Mouse (Mus musculus) G1E-ER4 (cell line): ENCODE data around the gene Cfap97. TPM values are rescaled to one million over a fixed set of nuclear protein-coding genes. Genes with fewer than 3 reads are reported as not detected.

Experiments used
- GATA1 ChIP-seq: IDR thresholded peaks from one replicate; pipeline ENCODE4 v1.8.0; 2012; ENCODE audit warnings: low read length, inconsistent platforms
- polyA plus RNA-seq: library from polyadenylated mRNA; stranded (reverse); fragments of >175 nt; gene quantifications from 2 replicates; pipeline ENCODE4 v1.2.3, GENCODE M21; 2012

The Cfap97 gene
- polyA plus RNA-seq, 1 experiment, result 1.5 TPM

DNA sequence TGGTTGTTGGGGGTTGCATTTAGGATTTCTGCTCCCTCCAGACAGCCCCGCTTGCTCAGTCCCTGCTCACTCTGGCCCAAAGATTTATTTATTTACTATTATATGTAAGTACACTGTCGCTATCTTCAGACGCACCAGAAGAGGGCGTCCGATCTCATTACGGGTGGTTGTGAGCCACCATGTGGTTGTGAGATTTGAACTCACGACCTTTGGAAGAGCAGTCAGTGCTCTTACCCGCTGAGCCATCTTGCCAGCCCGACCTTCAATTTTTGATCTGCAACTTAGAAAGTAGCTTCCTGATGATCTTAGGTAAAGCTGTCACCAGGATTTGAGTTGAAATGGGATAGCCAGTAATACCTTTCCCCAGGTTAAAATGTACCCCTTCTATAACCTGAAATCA, 1.8 kb upstream of the Cfap97 start:
- no peak for TF ChIP-seq GATA1

DNA sequence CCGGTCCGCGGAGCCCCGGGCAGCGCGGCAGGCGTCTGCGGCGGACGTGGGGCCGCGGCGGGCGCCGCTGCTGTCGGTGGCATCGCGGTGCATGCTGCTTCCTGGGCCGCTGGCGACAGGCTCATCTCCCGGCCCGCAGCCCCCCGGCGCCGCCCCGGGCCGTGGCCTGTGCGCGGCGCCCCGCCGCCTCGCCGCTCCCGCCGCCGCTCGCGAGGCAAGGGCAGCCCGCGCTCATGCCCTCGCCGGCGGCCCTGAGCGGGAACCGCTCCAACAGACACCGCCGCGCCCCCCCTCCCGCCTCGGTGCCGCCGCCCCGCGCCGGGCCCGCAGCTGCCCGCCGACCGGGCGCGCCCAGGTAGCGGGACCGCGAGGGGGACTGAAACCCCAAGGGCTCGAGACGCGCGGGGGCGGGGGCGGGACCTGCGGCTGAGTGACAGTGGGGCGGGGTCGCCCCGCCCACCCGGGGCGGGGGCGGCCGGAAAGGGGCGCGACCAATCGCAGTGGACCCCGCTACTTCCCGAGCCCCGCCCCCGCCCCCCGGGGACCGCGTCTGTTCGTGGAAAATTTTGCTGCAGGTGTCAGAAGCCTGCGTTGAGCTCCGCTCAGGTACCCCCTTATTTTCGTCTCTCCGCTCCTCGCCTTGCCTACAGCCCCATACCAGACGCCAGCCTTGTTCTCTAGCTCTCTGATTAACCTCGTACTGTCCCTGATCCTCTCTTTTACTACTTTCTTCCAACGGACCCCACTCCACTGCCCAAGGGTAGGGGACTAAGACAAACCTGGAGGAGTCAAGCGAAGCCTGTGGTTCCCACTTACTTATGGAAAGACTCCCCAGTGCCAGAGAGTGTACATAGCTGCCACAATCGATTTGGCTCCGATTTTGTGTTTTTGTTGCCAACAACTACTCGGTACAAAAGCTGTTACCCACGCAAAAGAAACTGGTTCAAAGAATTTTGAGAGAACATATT, 777 bp downstream of the Cfap97 start, which contains the start of gene Snx25:
TSS of gene Snx25 (minus strand) at position 96 of the 968 bp plus-strand sequence.
- no peak for TF ChIP-seq GATA1

DNA sequence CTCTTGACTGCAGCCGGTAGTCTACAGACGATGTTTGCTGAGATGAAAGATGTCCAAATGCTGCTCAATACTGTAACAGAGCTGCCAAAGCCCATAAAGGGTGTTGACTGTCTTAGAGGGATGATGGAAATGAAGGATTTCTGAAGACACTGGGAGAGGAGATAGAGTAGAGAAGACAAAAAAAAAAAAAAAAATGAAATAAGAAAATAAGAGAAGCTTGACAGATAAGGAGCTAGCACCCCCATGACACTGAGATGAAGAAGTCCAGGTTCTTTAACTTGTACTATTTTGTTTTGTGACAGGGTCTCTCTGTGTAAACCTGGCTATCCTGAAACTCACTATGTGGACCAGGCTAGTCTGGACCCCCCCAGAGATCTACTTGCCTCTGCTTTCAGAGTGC, 1.5 kb downstream of the Cfap97 start:
- TF ChIP-seq GATA1, result no peak

DNA sequence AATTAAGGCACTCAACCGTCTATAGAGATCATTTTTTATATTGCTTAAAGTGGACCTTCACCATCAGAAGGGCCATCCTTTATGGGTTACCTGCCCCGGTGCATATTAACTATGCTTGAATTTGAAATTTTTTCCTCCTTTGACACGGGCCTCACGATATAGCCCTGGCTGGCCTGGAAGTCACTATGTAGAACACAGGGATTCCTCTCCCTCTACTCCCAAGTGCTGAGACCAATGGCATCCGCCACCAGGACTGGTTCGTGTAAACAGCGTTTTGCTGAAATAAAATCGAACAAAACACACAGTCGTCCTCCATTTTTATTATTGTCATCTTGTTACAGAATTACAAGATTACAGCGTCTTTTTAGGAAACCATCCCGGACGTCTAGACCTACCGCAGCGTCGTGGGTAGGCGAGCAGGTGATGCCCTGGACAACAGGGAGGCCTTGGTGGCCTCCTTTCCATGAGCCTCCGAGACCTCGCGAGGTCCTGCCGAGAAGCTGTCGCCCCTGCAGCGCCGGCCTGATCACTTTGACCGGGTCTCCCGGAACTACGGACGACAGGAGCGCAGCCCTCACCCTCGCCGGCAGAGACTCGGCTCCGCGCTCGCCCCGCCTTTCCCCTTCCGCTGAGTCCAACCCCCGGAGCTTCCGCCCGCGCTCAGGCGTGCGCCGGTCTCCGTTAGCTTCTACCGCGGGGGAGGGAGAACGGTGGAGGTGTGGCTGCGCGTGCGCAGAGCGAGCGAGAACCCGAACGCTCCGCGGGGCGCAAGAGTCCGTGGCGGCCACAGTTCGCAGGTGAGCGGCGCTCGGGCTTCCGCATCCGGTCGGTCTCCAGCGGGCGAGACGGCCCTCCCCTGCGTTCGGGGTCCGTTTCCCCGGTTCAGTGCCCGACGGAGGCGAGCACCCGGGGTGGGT, 11.6 kb downstream of the Cfap97 start:
- no peak for TF ChIP-seq GATA1

DNA sequence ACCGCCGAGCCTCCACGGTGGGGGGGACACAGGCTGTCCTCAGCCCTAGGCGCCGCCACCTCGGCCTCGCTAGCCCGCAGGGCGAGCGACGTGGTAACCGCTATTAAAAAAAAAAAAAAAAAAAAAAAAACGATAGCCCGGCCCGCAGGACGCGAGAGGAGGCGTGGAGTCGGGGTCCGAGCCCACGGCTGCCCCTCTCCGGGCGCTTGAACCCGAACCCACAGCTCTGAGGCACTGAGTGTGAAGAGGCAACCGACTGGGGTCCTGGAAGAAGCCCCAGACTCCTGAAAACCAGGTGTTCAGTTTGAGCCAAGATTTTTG, 12.3 kb downstream of the Cfap97 start:
- TF ChIP-seq GATA1, result no peak

DNA sequence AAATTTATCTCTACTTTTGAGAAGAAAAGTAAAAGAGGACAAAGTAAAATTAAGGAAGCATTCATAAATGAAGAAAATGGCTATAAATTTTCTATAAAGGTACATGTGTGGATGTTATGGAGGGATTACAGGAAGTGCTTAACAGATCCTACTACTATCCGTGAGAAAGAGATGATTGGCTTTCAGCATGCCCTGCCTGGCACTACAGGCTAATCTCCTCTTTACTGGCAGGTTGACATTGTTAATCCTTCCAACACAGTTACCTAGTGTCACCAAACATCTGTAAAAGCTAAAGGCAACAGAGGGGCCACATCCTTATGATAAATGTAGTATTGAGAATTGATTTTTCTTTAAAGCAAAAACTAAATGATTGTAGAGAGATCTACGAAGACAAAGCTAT, 22.1 kb downstream of the Cfap97 start:
- no peak for TF ChIP-seq GATA1

DNA sequence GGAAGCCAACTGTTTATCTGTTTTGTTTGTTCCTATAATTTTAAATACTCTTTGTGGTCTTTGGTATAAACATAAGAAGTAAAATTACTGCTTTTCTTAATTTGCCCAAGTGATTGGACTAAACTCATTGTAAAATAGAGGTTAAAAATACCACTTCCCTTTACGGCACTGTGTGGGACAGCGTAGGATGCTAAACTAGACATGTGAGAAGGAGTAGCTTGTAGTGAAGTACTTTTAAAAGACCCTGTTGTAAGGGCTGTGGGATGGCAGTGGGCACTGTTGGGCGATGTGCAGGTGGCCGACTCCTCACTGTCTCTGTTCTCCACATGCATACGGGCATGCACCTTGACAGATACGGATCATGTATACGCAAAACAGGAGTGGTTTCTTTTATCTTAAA, 28.6 kb downstream of the Cfap97 start:
- TF ChIP-seq GATA1, result no peak

DNA sequence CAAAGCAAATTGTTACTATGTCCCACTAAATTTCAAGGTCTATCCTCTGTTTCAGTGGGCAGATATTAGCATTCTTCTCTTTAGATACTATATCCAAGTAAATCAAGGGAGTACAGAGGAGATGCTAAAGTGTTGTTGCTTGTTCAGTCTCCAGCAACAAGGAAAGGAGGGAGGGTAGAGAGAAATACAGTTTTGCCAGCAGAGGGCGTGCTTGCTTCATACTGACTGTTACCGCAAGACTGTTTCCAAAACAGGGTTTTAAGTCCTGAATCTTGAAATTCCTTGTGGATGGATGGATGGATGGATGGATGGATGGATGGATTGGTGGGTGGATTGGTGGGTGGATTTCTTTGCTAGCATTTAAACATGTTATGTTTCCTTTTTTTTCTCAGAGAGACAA, 33.8 kb downstream of the Cfap97 start:
- TF ChIP-seq GATA1, result no peak

DNA sequence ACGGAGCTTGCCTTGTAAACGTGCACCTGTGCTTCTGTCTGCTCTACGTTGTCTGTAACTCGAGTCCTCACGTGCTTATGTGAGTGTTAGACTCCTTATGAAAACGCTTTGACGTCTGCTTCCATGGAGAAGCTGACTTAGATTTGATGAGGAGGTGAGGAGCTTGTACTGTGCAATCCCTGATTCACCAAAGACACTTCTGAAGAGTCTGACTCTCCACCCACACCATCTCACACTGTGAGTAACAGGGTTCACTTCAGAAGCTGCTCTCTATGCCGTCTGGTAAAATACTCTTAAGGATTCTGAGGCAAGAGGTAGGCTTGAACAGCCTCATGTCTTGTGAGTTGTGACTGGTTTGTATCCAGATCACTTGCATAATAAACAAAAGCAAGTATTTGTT, 41.5 kb downstream of the Cfap97 start:
- no peak for TF ChIP-seq GATA1

DNA sequence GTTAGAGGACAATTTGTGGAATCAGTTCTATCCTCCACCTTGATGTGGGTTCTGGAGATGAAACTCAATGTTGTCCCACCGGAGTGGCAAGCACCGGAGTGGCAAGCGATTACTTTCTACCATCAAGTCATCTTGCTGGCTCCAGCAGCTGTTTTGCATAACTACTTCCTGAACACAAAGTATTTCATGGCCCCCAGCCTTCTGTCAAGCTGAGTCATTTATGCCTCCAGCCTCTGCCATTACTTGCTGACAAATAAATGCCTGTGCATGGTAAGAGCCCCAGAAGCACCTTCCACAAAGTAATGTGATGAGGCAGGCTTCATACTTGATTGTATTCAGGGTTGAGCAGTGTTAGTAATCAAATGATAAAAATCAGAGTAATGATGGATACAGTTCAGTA, 45.3 kb downstream of the Cfap97 start:
- TF ChIP-seq GATA1, result no peak

DNA sequence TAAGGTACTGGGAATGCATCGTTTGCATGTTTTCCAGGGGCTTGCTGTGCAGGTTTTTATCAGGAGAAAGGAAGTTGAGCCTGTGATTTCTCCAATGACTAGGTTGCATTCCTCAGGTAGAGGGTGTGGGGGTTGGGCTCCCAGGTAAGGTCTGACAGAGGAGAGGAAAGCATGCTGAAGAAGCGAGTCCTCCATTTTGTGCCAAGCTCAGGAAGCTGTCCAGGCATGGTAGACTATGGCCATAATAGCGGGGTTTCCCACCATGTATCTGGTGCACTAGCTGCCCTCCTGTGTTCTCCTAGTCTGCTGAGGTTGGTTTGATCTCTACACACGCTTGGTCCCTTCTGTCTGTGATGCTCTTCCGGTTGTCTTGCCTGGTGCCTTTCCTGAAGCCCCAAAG, 46.1 kb downstream of the Cfap97 start:
- TF ChIP-seq GATA1, result no peak

DNA sequence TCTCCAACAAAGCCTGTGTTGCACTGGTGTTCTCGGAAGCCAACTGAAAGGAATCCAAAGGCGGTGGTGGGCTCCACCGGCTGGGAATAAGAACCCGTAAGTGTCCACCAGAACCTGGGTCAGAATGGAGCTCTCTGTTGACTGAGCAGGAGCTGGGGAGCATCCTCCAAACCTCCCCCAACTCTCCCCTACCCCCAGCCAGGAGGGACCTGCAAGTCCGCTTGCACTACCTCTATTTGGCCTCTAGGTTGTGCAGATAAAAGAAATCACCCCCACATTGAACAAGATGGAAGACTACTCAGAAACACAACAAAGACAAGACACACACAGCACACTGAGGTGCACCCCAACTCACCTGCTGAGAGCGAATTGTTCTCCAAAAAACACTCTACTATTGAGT, 50.8 kb downstream of the Cfap97 start:
- TF ChIP-seq GATA1, result no peak

DNA sequence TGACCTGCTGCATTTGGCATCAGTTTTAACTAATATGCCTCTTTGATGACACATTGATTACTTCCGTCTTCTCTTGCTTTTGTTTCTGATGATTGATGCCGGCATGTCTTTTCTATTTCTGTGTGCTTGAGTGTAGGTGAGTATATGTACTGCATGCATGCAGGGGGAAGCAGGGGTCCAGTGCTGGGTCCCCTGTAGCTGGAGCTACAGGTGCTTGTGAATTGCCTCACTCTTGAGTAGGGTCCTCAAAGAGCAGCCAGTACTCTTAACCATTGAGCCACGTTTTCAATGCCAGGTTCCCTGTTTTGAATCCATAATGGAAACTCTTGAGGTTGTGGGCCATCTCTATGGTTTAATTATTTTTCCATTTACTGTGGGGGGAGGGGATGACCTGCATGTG, 52.7 kb downstream of the Cfap97 start:
- TF ChIP-seq GATA1, result no peak

DNA sequence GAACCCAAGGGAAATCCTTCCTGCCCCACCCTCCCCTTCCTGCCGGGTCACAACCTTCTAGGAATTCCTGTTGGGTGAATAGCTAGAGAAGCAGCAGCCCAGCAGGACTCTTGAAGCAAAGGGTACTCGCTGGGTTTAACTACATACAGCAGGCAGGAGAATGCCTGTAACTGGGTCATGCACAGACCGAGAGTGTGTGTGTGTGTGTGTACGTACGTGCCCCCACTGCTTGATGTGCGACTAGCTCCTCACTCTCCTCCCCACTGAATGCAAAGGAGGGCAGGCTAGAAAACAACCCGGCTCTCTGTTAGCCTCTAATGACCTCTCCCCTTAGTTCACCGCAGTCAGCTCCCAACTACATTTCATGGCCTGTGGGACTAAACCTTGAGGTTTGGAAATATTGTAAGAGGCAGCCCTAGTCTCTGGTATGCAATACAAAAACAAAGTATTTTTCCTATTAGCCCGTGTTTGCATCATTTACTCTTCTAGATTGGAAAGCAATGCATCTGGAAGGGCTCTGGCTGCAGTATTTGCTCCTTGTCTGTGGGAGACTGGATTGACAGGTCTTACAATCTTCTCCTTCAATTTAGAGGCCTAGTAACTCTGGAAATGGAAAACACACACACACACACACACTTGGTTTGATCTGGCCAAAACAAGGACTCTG, 53.5 kb downstream of the Cfap97 start:
- no peak for TF ChIP-seq GATA1

DNA sequence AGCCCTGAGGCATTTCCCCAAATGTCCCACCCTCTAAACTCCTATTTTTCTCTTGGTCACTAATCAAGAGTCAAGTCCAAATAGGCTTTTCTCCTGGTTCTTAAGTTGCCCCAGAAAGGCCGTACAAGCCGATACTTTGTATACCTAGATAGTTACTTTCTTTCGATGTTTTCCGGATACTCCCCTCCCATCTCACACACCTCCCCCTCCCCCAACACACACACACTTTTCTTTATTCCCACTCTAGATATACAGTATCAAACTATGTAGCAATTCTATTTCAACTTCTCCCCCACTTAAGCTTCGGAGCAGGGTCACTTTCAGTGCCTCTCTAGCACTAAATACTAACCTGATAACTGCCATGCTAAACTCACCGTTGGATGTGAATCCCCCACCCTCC, 54.5 kb downstream of the Cfap97 start:
- no peak for TF ChIP-seq GATA1

DNA sequence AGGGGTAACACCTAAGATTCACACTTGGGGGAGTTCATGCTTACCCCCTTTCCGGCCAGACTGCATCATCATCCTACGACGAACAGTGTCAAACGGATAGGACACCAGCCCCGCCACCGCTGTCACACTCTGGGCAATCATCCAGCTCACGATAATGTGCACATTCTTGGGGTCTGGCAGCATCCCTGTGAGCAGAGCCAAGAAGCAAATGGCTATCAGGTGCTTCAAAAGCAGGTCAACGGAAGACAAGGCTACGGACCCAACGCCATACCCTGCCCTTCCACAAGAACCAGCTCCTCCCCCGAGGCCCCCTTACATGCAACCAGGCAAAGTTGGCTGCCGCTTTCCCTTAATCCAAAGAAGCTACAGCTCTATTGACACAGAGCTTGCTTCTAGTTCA, 56.8 kb downstream of the Cfap97 start:
- TF ChIP-seq GATA1, result no peak
